Mouse (Mus musculus): ENCODE data around the gene Rassf3. TPM values are rescaled to one million over a fixed set of nuclear protein-coding genes. Genes with fewer than 3 reads are reported as not detected.

The Rassf3 gene
- polyA plus RNA-seq, 1 experiment from 2014 or later = 5.8 TPM

Other genes starting within 250 kb of the Rassf3 start
- gene Tbc1d30, start 125.1 kb downstream of the Rassf3 start, polyA plus RNA-seq (2014; fragmentation: Nextera tagmentation; extraction: Ambion mirVana) = 24.8 and 26.6 TPM in 2 replicates
- gene Gns, start 111.3 kb downstream of the Rassf3 start, polyA plus RNA-seq (2014; fragmentation: Nextera tagmentation; extraction: Ambion mirVana) = 53.1 and 54.3 TPM in 2 replicates
- 33.4 and 33.6 TPM in 2 replicates for gene Tbk1, start 110.4 kb upstream of the Rassf3 start, polyA plus RNA-seq (2014; fragmentation: Nextera tagmentation; extraction: Ambion mirVana)
- 31.7 and 41.0 TPM in 2 replicates for gene Xpot, start 150.0 kb upstream of the Rassf3 start, polyA plus RNA-seq (2014; fragmentation: Nextera tagmentation; extraction: Ambion mirVana)
- gene D930020B18Rik, start 165.2 kb upstream of the Rassf3 start, polyA plus RNA-seq (2014; fragmentation: Nextera tagmentation; extraction: Ambion mirVana) = 0.16 and 0.31 TPM in 2 replicates

All from hindbrain, embryonic 14.5 days (tissue).